7 mouse cellular contexts compared by ENCODE assay signal in genomic region chr1:135111271-135111670, GRCm38 (mm10). TPM values are rescaled to one million over a fixed set of nuclear protein-coding genes. Genes with fewer than 3 reads are reported as not detected.
"Had no signal": no experiment of that assay in that cellular context is flagged by ENCODE, and none has a peak within 500 bp of the region (broad histone marks: within the 10 kb centered on the region; RNA-seq: fewer than 3 reads in every experiment).

No protein-coding gene starts in this region.

RNA-seq across cellular contexts. Expression of gene Lgr6, which starts 6.2 kb away (rescaled TPM):
- total RNA-seq: monocyte, adult 5-6 weeks had no signal
- polyA plus RNA-seq: macrophage had no signal

RNA-seq across cellular contexts. Expression of gene Gpr37l1, which starts 56.2 kb away (rescaled TPM):
- total RNA-seq: megakaryocyte progenitor cell, adult 5-6 weeks; monocyte, adult 5-6 weeks had no signal
- polyA plus RNA-seq: liver, embryonic 15.5 days; liver, postnatal 0 days; macrophage; midbrain, embryonic 11.5 days; neural tube, embryonic 11.5 days had no signal
